Mouse (Mus musculus) limb, embryonic 14.5 days (tissue): ENCODE results near the gene Mast1. TPM values are rescaled to one million over a fixed set of nuclear protein-coding genes. Genes with fewer than 3 reads are reported as not detected.
A peak's percentile ranks its signal among the peaks of the same experiment; 100 is the strongest.

Experiments used
- ATAC-seq: fragments of 200-750 bp; cut with Nextera tagmentation; 2 replicates; pipeline ENCODE4 v1.8.0; 2017; ENCODE audit warnings: low read depth, moderate number of reproducible peaks, moderate TSS enrichment; ENCODE audit not compliant: low FRiP score
- DNase-seq: peaks from one replicate; pipeline ENCODE4 v3.0.0-alpha.2; 2015; ENCODE audit warnings: low spot score
- H3K27ac ChIP-seq: fragments of 300-500 bp; sonication (generic); replicated peaks from 2 replicates; pipeline ENCODE4 v1.5.1; 2014; ENCODE audit warnings: low read depth, mild to moderate bottlenecking, low read length, moderate library complexity, mixed read lengths
- H3K27me3 ChIP-seq: fragments of 300-500 bp; sonication (generic); 2 replicates; pipeline ENCODE4 v1.6.1; 2014; ENCODE audit warnings: low read length, mixed read lengths; ENCODE audit not compliant: control insufficient read depth, insufficient read depth
- H3K36me3 ChIP-seq: fragments of 300-500 bp; sonication (generic); 2 replicates; pipeline ENCODE4 v1.6.1; 2014; ENCODE audit warnings: mild to moderate bottlenecking, low read length, moderate library complexity, mixed read lengths; ENCODE audit not compliant: control insufficient read depth, insufficient read depth
- H3K4me1 ChIP-seq: fragments of 300-500 bp; sonication (generic); 2 replicates; pipeline ENCODE4 v1.6.1; 2014; ENCODE audit warnings: antibody characterized with exemption, low read length, mixed read lengths; ENCODE audit not compliant: control insufficient read depth, insufficient read depth
- H3K4me2 ChIP-seq: fragments of 300-500 bp; sonication (generic); replicated peaks from 2 replicates; pipeline ENCODE4 v1.6.1; 2014; ENCODE audit warnings: low read depth, mild to moderate bottlenecking, low read length, moderate library complexity; ENCODE audit not compliant: severe bottlenecking
- H3K4me3 ChIP-seq: fragments of 300-500 bp; sonication (generic); replicated peaks from 2 replicates; pipeline ENCODE4 v1.5.1; 2014; ENCODE audit warnings: low read length
- H3K9ac ChIP-seq: fragments of 300-500 bp; sonication (generic); 2 replicates; pipeline ENCODE4 v1.6.1; 2014; ENCODE audit warnings: mild to moderate bottlenecking, low read depth, low read length, moderate library complexity; ENCODE audit not compliant: severe bottlenecking
- H3K9me3 ChIP-seq: fragments of 300-500 bp; sonication (generic); 2 replicates; pipeline ENCODE4 v1.6.1; 2016; ENCODE audit warnings: low read length; ENCODE audit not compliant: control insufficient read depth
- POLR2A ChIP-seq: fragments of 200-500 bp; IDR thresholded peaks from 2 replicates; pipeline ENCODE4 v1.8.0; 2012; ENCODE audit warnings: inconsistent platforms, mild to moderate bottlenecking, moderate library complexity, borderline replicate concordance; ENCODE audit not compliant: insufficient read depth, insufficient read length; ENCODE audit errors: extremely low read depth
- WGBS: fragments of 180-500 bp; shearing (Covaris S2); extraction: QIAGEN DNeasy Blood & Tissue Kit; methylation state at CpG from one replicate; pipeline ENCODE4 v1.1.7; 2014; 5-methylcytosine and 5-hydroxymethylcytosine counted together
- polyA plus RNA-seq, 2 experiments: library from polyadenylated mRNA; depleted of rRNA in 1 of 2; stranded (reverse) in 1 of 2; unstranded in 1 of 2; fragments of >200 nt; fragmentation: Nextera tagmentation in 1 of 2; extraction: Ambion mirVana in 1 of 2; gene quantifications; 2 replicates each; pipeline versions ENCODE4 v1.2.1 to v1.2.3; 2012 to 2014

The Mast1 gene
- polyA plus RNA-seq, 2 experiments, result 0.15 to 0.50 TPM

GRCm38 (mm10) chr8:84893709-84894134 lies 43.4 kb downstream of the Mast1 start, which contains the start of gene Gcdh:
Gene Gcdh, minus strand, starts transcription at chr8:84893921.
- Histone ChIP-seq H3K9me3 (no peaks in the 10 kb centered on the region), H3K36me3 (peaks cover 12% of the 10 kb centered on the region), H3K9ac (peak within 1 kb of the TSS; percentile 66), H3K27me3 (no peaks in the 10 kb centered on the region), H3K4me1 (peaks cover 9% of the 10 kb centered on the region), H3K27ac (no peak within 1 kb of the TSS), H3K4me2 (peak within 1 kb of the TSS; percentile 73), H3K4me3 (peak within 1 kb of the TSS; percentile 54)
- ATAC-seq, result peak; percentile 99
- peak; percentile 97 for DNase-seq
- WGBS, result 1% methylated on average over 11 of the region's 11 CpGs
- peak; percentile 47; the same call in 1 of the 2 replicates for TF ChIP-seq POLR2A

- Histone ChIP-seq H3K27ac (no peak overlapping the region), H3K27me3 (no peaks in the 10 kb centered on the region), H3K4me3 (peak overlapping the region; percentile 54), H3K36me3 (peaks cover 18% of the 10 kb centered on the region), H3K9me3 (no peaks in the 10 kb centered on the region), H3K4me1 (peaks cover 9% of the 10 kb centered on the region), H3K4me2 (peak overlapping the region; percentile 73), H3K9ac (peak overlapping the region; percentile 66)
- no peak for DNase-seq
- WGBS, result 11% methylated on average over 31 of the region's 31 CpGs
- peak; percentile 32; the same call in 1 of the 2 replicates for ATAC-seq
- no peak for TF ChIP-seq POLR2A
Observed at GRCm38 (mm10) chr8:84892993-84893708, 44.0 kb downstream of the Mast1 start.

GRCm38 (mm10) chr8:84889141-84889540 lies 48.0 kb downstream of the Mast1 start:
- DNase-seq (no peak), ATAC-seq (no peak)
- peaks cover 6% of the 10 kb centered on the region for H3K4me1 ChIP-seq
- TF ChIP-seq POLR2A, result no peak
- H3K4me2 ChIP-seq, result no peak overlapping the region
- H3K4me3 ChIP-seq, result no peak overlapping the region
- no peaks in the 10 kb centered on the region for H3K9me3 ChIP-seq
- no peaks in the 10 kb centered on the region for H3K27me3 ChIP-seq
- WGBS, result 89% methylated on average over 1 of the region's 1 CpGs
- H3K27ac ChIP-seq, result no peak overlapping the region
- H3K36me3 ChIP-seq, result peaks cover 41% of the 10 kb centered on the region
- H3K9ac ChIP-seq, result no peak overlapping the region

- no peak for DNase-seq
- peaks cover 44% of the 10 kb centered on the region for H3K36me3 ChIP-seq
- no peak overlapping the region for H3K4me3 ChIP-seq
- TF ChIP-seq POLR2A, result no peak
- no peak overlapping the region for H3K27ac ChIP-seq
- H3K27me3 ChIP-seq, result no peaks in the 10 kb centered on the region
- WGBS, result 96% methylated on average over 3 of the region's 3 CpGs
- no peak overlapping the region for H3K4me2 ChIP-seq
- H3K9me3 ChIP-seq, result no peaks in the 10 kb centered on the region
- ATAC-seq, result no peak
- no peak overlapping the region for H3K9ac ChIP-seq
- H3K4me1 ChIP-seq, result peaks cover 6% of the 10 kb centered on the region
Observed at GRCm38 (mm10) chr8:84888280-84888679, 48.9 kb downstream of the Mast1 start.

- ATAC-seq (no peak), DNase-seq (no peak)
- WGBS, result 86% methylated on average over 4 of the region's 4 CpGs
- Histone ChIP-seq H3K27me3 (no peaks in the 10 kb centered on the region), H3K36me3 (peaks cover 45% of the 10 kb centered on the region), H3K9ac (no peak overlapping the region), H3K9me3 (no peaks in the 10 kb centered on the region), H3K4me2 (no peak overlapping the region), H3K4me3 (no peak overlapping the region), H3K27ac (no peak overlapping the region), H3K4me1 (no peaks in the 10 kb centered on the region)
- no peak for TF ChIP-seq POLR2A
Observed at GRCm38 (mm10) chr8:84884728-84885127, 52.4 kb downstream of the Mast1 start.
